In the genomic region with DNA sequence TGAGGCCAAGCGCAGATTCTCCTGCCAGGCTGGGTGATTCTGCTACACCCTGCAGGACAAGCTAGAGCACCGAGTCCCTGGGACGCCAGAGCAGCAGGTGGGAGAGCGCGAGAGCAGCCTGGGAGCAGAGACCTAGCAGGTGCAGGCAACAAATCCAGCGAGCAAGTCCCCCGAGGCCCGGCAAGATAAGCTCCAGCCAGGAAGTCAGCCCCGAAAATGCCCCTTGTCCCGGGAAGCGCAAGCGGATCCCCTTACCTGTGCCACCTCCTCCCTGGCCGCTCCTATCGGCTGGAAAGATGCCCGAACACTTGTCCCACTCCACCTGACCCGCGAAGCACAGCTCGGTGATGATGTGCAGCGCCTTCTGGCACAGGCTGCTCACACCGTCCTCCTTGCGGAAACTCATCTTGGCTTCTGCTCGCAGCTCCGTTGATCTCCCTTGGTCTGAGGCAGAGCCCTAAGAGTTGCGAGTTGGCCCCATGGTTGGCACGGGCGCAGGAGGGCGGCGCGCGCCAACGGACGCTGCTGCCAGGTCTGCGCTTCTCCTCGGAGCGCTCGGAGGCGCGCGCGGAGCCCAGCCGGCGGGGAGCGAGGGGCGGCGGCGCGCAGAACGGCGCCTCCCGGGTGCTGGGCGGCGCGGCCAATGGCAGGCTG, we compare ENCODE assay signal across 9 mouse cellular contexts. TPM values are rescaled to one million over a fixed set of nuclear protein-coding genes. Genes with fewer than 3 reads are reported as not detected.
DNase-seq lines count a peak whose midpoint lies in the region; ATAC-seq and TF ChIP-seq lines count a peak whose summit lies in the region.
"Had no signal": no experiment of that assay in that cellular context is flagged by ENCODE, and none has a peak within 500 bp of the region (broad histone marks: within the 10 kb centered on the region; RNA-seq: fewer than 3 reads in every experiment).

A gene (minus strand): TSS at position 497 of the 654 bp plus-strand sequence.

- peaks cover 45% of the 10 kb centered on the region for H3K27me3 ChIP-seq in E14TG2a.4 (ENCODE audit: insufficient read depth, low read length)
- H3K27me3 ChIP-seq in embryonic facial prominence, embryonic 15.5 days, result peaks cover 33% of the 10 kb centered on the region
- 0 out of 2 replicates have a peak, but pooled peaks cover 5% of the 10 kb centered on the region for H3K27me3 ChIP-seq in midbrain, postnatal 0 days (ENCODE audit: insufficient read depth, low read length)

- no peak for TF ChIP-seq CTCF in E14TG2a.4 (conservative IDR thresholded peaks at IDR 0.05; ENCODE audit: low read length)
- TF ChIP-seq CTCF in left cerebral cortex, adult 2 months (IDR thresholded peaks at IDR 0.05), result no peak
- no peak for TF ChIP-seq CTCF in midbrain, postnatal 0 days (IDR thresholded peaks at IDR 0.05)

- peak within 1 kb of the TSS; percentile 82 for H3K4me3 ChIP-seq in E14TG2a.4 (replicated peaks; ENCODE audit: low read length)
- H3K4me3 ChIP-seq in embryonic facial prominence, embryonic 15.5 days (replicated peaks), result peak within 1 kb of the TSS; percentile 45
- peak within 1 kb of the TSS; percentile 56 for H3K4me3 ChIP-seq in left cerebral cortex, adult 2 months
- H3K4me3 ChIP-seq in midbrain, postnatal 0 days (ENCODE audit: low read depth, low read length), result peak within 1 kb of the TSS; percentile 61
- H3K4me3 ChIP-seq: erythroblast, embryonic 14.5 days had no signal

- no peaks in the 10 kb centered on the region for H3K9me3 ChIP-seq in E14TG2a.4 (ENCODE audit: low read length)
- no peaks in the 10 kb centered on the region for H3K9me3 ChIP-seq in embryonic facial prominence, embryonic 15.5 days (replicated peaks)
- no peaks in the 10 kb centered on the region for H3K9me3 ChIP-seq in midbrain, postnatal 0 days (ENCODE audit: low read length)

- DNase-seq in R1 (ENCODE audit: low read depth, low spot score), result peak; percentile 54
- peak; percentile 61 for DNase-seq in heart, postnatal 4 days
- peak; percentile 57 to 63 for DNase-seq in left cerebral cortex, adult 2 months (ENCODE audit: extremely low spot score in 1 of 2, low spot score in 2 of 2)
- peak; percentile 65 for DNase-seq in midbrain, postnatal 0 days (ENCODE audit: low spot score)
- no peak for DNase-seq in urinary bladder, postnatal 36 days (ENCODE audit: low spot score in 2 of 2)

- peak within 1 kb of the TSS; percentile 80 for H3K4me2 ChIP-seq in embryonic facial prominence, embryonic 15.5 days (replicated peaks)
- peak within 1 kb of the TSS; percentile 95 for H3K4me2 ChIP-seq in midbrain, postnatal 0 days (ENCODE audit: low read depth, low read length, poor library complexity, severe bottlenecking)

- H3K9ac ChIP-seq in embryonic facial prominence, embryonic 15.5 days, result no peak within 1 kb of the TSS
- peak within 1 kb of the TSS; percentile 44 for H3K9ac ChIP-seq in midbrain, postnatal 0 days (replicated peaks; ENCODE audit: low read length, poor library complexity, severe bottlenecking)

- H3K27ac ChIP-seq in embryonic facial prominence, embryonic 15.5 days (replicated peaks), result no peak within 1 kb of the TSS
- H3K27ac ChIP-seq in left cerebral cortex, adult 2 months, result no peak within 1 kb of the TSS
- no peak within 1 kb of the TSS for H3K27ac ChIP-seq in midbrain, postnatal 0 days (ENCODE audit: low read depth, low read length)

- intact Hi-C loops in left cerebral cortex, adult 2 months (cut with DNase I), result loop anchor here (5.0 kb wide), 2 partner anchors 219 to 371 kb away; no protein-coding TSS in a partner anchor

- peaks cover 7% of the 10 kb centered on the region for H3K4me1 ChIP-seq in E14TG2a.4 (replicated peaks; ENCODE audit: low read depth, low read length)
- peaks cover 10% of the 10 kb centered on the region for H3K4me1 ChIP-seq in embryonic facial prominence, embryonic 15.5 days
- no peaks in the 10 kb centered on the region for H3K4me1 ChIP-seq in midbrain, postnatal 0 days (ENCODE audit: insufficient read depth, low read length)

- under 1% methylated on average over 53 of the region's 53 CpGs for WGBS in embryonic facial prominence, embryonic 15.5 days
- under 1% methylated on average over 53 of the region's 53 CpGs for WGBS in midbrain, postnatal 0 days

- H3K36me3 ChIP-seq in E14TG2a.4 (ENCODE audit: insufficient read depth, low read length), result no peaks in the 10 kb centered on the region
- no peaks in the 10 kb centered on the region for H3K36me3 ChIP-seq in embryonic facial prominence, embryonic 15.5 days
- no peaks in the 10 kb centered on the region for H3K36me3 ChIP-seq in midbrain, postnatal 0 days (ENCODE audit: insufficient read depth, low read length)

- peak; percentile 63 for ATAC-seq in embryonic facial prominence, embryonic 15.5 days (ENCODE audit: insufficient number of reproducible peaks, low FRiP score, low TSS enrichment, low read depth)
- 0 out of 2 replicates have a peak, but pooled peaks have one; percentile 52 for ATAC-seq in midbrain, postnatal 0 days (ENCODE audit: low FRiP score)
- no peak for ATAC-seq in monocyte, adult 5-6 weeks (replicated peaks; ENCODE audit: insufficient number of reproducible peaks, low FRiP score, low TSS enrichment, poor library complexity, severe bottlenecking)

RNA-seq across cellular contexts. Expression of the gene that starts here (rescaled TPM):
- 1.3 and 1.6 TPM in 2 replicates for polyA plus RNA-seq in embryonic facial prominence, embryonic 15.5 days (2015; fragmentation: Nextera tagmentation; extraction: Ambion mirVana)
- not detected for total RNA-seq in heart, postnatal 4 days (2021)
- 10 to 100 TPM; 15.0 to 16.0 TPM for total RNA-seq in left cerebral cortex, adult 2 months (2021)
- total RNA-seq in midbrain, postnatal 0 days (2014; rRNA removed), result 3.6 and 4.2 TPM in 2 replicates
- polyA plus RNA-seq in midbrain, postnatal 0 days (2015; fragmentation: Nextera tagmentation; extraction: Ambion mirVana), result 2.4 and 3.7 TPM in 2 replicates
- not detected in 3 replicates for total RNA-seq in monocyte, adult 5-6 weeks (2017)
- polyA plus RNA-seq: erythroblast, embryonic 14.5 days had no signal

Comparison
In these comparisons a context has a peak if more than half of its experiments do, and no peak if none do; other contexts are left out.
1. Peak in DNase-seq in heart, postnatal 4 days; RNA of the gene not detected or under 1 TPM.
2. DNase-seq: peak in R1 (single experiment), left cerebral cortex, adult 2 months (2 of 2) and midbrain, postnatal 0 days (single experiment); none in urinary bladder, postnatal 36 days (0 of 2).
3. Peak in every context shown above with its lines, with median percentiles within 50 percentile points of each other: H3K4me3 ChIP-seq.